Mouse (Mus musculus) thymus, postnatal 0 days (tissue): Measurements from ENCODE around the gene Tmem255b. TPM values are rescaled to one million over a fixed set of nuclear protein-coding genes. Genes with fewer than 3 reads are reported as not detected.

ENCODE experiments used
- polyA plus RNA-seq: library from polyadenylated mRNA; unstranded; fragments of >200 nt; fragmentation: Nextera tagmentation; extraction: Ambion mirVana; gene quantifications from 2 replicates; pipeline ENCODE4 v1.2.1, GENCODE M21; 2015

Tmem255b gene
- polyA plus RNA-seq, 1 experiment from 2014 or later = 0.99 TPM

Other genes with a start within 250 kb of the Tmem255b start
- 1.1 and 1.5 TPM in 2 replicates for gene Grtp1, start 234.6 kb upstream of the Tmem255b start, polyA plus RNA-seq
- gene Adprhl1, start 181.0 kb upstream of the Tmem255b start, polyA plus RNA-seq = 0.31 TPM in 1 of 2 replicates, not detected in the other
- gene Dcun1d2, start 147.1 kb upstream of the Tmem255b start, polyA plus RNA-seq = 21.9 and 24.2 TPM in 2 replicates
- gene Tmco3, start 147.0 kb upstream of the Tmem255b start, polyA plus RNA-seq = 14.0 and 19.1 TPM in 2 replicates
- gene Tfdp1, start 96.4 kb upstream of the Tmem255b start, polyA plus RNA-seq = 222 and 235 TPM in 2 replicates
- 0.41 and 0.42 TPM in 2 replicates for gene Atp4b, start 38.4 kb upstream of the Tmem255b start, polyA plus RNA-seq
- 0.03 TPM in 1 of 2 replicates, not detected in the other for gene Grk1, start 30.1 kb upstream of the Tmem255b start, polyA plus RNA-seq
- gene Gas6, start 59.3 kb downstream of the Tmem255b start, polyA plus RNA-seq = 169 and 187 TPM in 2 replicates
- gene 1700029H14Rik, start 127.3 kb downstream of the Tmem255b start, polyA plus RNA-seq = not detected in 2 replicates
- 24.2 TPM in 2 replicates for gene Rasa3, start 242.4 kb downstream of the Tmem255b start, polyA plus RNA-seq